Mouse (Mus musculus): ENCODE measurements around the gene Hipk1. TPM values are rescaled to one million over a fixed set of nuclear protein-coding genes. Genes with fewer than 3 reads are reported as not detected.
A peak's percentile ranks its signal among the peaks of the same experiment; 100 is the strongest.

The Hipk1 gene
- polyA plus RNA-seq, 1 experiment from 2014 or later: 12.2 TPM

- WGBS (ENCODE audit: insufficient replicate concordance): under 1% methylated on average over 14 of the region's 14 CpGs
- ATAC-seq (replicated peaks; ENCODE audit: insufficient number of reproducible peaks, low FRiP score, low TSS enrichment): no peak
- Histone ChIP-seq H3K4me3 (ENCODE audit: low read depth, low read length) (peak overlapping the region; percentile 96), H3K36me3 (ENCODE audit: control insufficient read depth, insufficient read depth, low read length) (no peaks in the 10 kb centered on the region), H3K4me1 (ENCODE audit: control insufficient read depth, insufficient read depth, low read length) (peaks cover 9% of the 10 kb centered on the region; the same call in 1 of the 2 replicates), H3K4me2 (peak overlapping the region; percentile 90), H3K27ac (ENCODE audit: low read depth, low read length) (peak overlapping the region; percentile 90), H3K9me3 (replicated peaks; ENCODE audit: control insufficient read depth, low read length) (no peaks in the 10 kb centered on the region), H3K27me3 (ENCODE audit: control insufficient read depth, insufficient read depth, low read length) (no peaks in the 10 kb centered on the region), H3K9ac (ENCODE audit: low read depth, low read length) (peak overlapping the region; percentile 95)
These were observed 1.4 kb downstream of the Hipk1 start for GRCm38 (mm10) chr3:103789891-103790345.

- WGBS (ENCODE audit: insufficient replicate concordance): 76% methylated on average over 7 of the region's 7 CpGs
- Histone ChIP-seq H3K9me3 (replicated peaks; ENCODE audit: control insufficient read depth, low read length) (no peaks in the 10 kb centered on the region), H3K36me3 (ENCODE audit: control insufficient read depth, insufficient read depth, low read length) (no peaks in the 10 kb centered on the region), H3K4me3 (ENCODE audit: low read depth, low read length) (peak overlapping the region; percentile 96), H3K4me2 (peak overlapping the region; percentile 90), H3K27me3 (ENCODE audit: control insufficient read depth, insufficient read depth, low read length) (no peaks in the 10 kb centered on the region), H3K4me1 (ENCODE audit: control insufficient read depth, insufficient read depth, low read length) (peaks cover 9% of the 10 kb centered on the region; the same call in 1 of the 2 replicates), H3K9ac (ENCODE audit: low read depth, low read length) (no peak overlapping the region), H3K27ac (ENCODE audit: low read depth, low read length) (no peak overlapping the region)
- no peak for ATAC-seq (replicated peaks; ENCODE audit: insufficient number of reproducible peaks, low FRiP score, low TSS enrichment)
These were observed 2.3 kb downstream of the Hipk1 start for GRCm38 (mm10) chr3:103789096-103789495.

GRCm38 (mm10) chr3:103787225-103787624, 4.1 kb downstream of the Hipk1 start:
- Histone ChIP-seq H3K4me1 (ENCODE audit: control insufficient read depth, insufficient read depth, low read length) (peaks cover 12% of the 10 kb centered on the region; the same call in 1 of the 2 replicates), H3K4me3 (ENCODE audit: low read depth, low read length) (no peak overlapping the region), H3K36me3 (ENCODE audit: control insufficient read depth, insufficient read depth, low read length) (no peaks in the 10 kb centered on the region), H3K4me2 (no peak overlapping the region), H3K27ac (ENCODE audit: low read depth, low read length) (no peak overlapping the region), H3K9ac (ENCODE audit: low read depth, low read length) (no peak overlapping the region), H3K9me3 (replicated peaks; ENCODE audit: control insufficient read depth, low read length) (no peaks in the 10 kb centered on the region), H3K27me3 (ENCODE audit: control insufficient read depth, insufficient read depth, low read length) (no peaks in the 10 kb centered on the region)
- WGBS (ENCODE audit: insufficient replicate concordance): 66% methylated on average over 7 of the region's 7 CpGs
- ATAC-seq (replicated peaks; ENCODE audit: insufficient number of reproducible peaks, low FRiP score, low TSS enrichment): no peak

- Histone ChIP-seq H3K4me3 (ENCODE audit: low read depth, low read length) (no peak overlapping the region), H3K4me2 (no peak overlapping the region), H3K4me1 (ENCODE audit: control insufficient read depth, insufficient read depth, low read length) (peaks cover 13% of the 10 kb centered on the region; the same call in 1 of the 2 replicates), H3K9me3 (replicated peaks; ENCODE audit: control insufficient read depth, low read length) (no peaks in the 10 kb centered on the region), H3K9ac (ENCODE audit: low read depth, low read length) (no peak overlapping the region), H3K27ac (ENCODE audit: low read depth, low read length) (no peak overlapping the region), H3K27me3 (ENCODE audit: control insufficient read depth, insufficient read depth, low read length) (no peaks in the 10 kb centered on the region), H3K36me3 (ENCODE audit: control insufficient read depth, insufficient read depth, low read length) (no peaks in the 10 kb centered on the region)
- 83% methylated on average over 4 of the region's 4 CpGs for WGBS (ENCODE audit: insufficient replicate concordance)
- no peak for ATAC-seq (replicated peaks; ENCODE audit: insufficient number of reproducible peaks, low FRiP score, low TSS enrichment)
These were observed 8.3 kb downstream of the Hipk1 start for GRCm38 (mm10) chr3:103782844-103783609.

- Histone ChIP-seq H3K4me2 (no peak overlapping the region), H3K9me3 (replicated peaks; ENCODE audit: control insufficient read depth, low read length) (no peaks in the 10 kb centered on the region), H3K4me3 (ENCODE audit: low read depth, low read length) (no peak overlapping the region), H3K36me3 (ENCODE audit: control insufficient read depth, insufficient read depth, low read length) (no peaks in the 10 kb centered on the region), H3K4me1 (ENCODE audit: control insufficient read depth, insufficient read depth, low read length) (peaks cover 13% of the 10 kb centered on the region; the same call in 1 of the 2 replicates), H3K9ac (ENCODE audit: low read depth, low read length) (no peak overlapping the region), H3K27me3 (ENCODE audit: control insufficient read depth, insufficient read depth, low read length) (no peaks in the 10 kb centered on the region), H3K27ac (ENCODE audit: low read depth, low read length) (no peak overlapping the region)
- no peak for ATAC-seq (replicated peaks; ENCODE audit: insufficient number of reproducible peaks, low FRiP score, low TSS enrichment)
- WGBS (ENCODE audit: insufficient replicate concordance): 78% methylated on average over 5 of the region's 5 CpGs
These were observed 10.6 kb downstream of the Hipk1 start for GRCm38 (mm10) chr3:103780777-103781176.

GRCm38 (mm10) chr3:103780271-103780670, 11.1 kb downstream of the Hipk1 start:
- Histone ChIP-seq H3K36me3 (ENCODE audit: control insufficient read depth, insufficient read depth, low read length) (no peaks in the 10 kb centered on the region), H3K27ac (ENCODE audit: low read depth, low read length) (no peak overlapping the region), H3K4me3 (ENCODE audit: low read depth, low read length) (no peak overlapping the region), H3K4me1 (ENCODE audit: control insufficient read depth, insufficient read depth, low read length) (peaks cover 13% of the 10 kb centered on the region; the same call in 1 of the 2 replicates), H3K9ac (ENCODE audit: low read depth, low read length) (no peak overlapping the region), H3K9me3 (replicated peaks; ENCODE audit: control insufficient read depth, low read length) (no peaks in the 10 kb centered on the region), H3K27me3 (ENCODE audit: control insufficient read depth, insufficient read depth, low read length) (no peaks in the 10 kb centered on the region), H3K4me2 (no peak overlapping the region)
- ATAC-seq (replicated peaks; ENCODE audit: insufficient number of reproducible peaks, low FRiP score, low TSS enrichment): no peak
- WGBS (ENCODE audit: insufficient replicate concordance): 87% methylated on average over 3 of the region's 3 CpGs

GRCm38 (mm10) chr3:103779183-103779582, 12.2 kb downstream of the Hipk1 start:
- ATAC-seq (replicated peaks; ENCODE audit: insufficient number of reproducible peaks, low FRiP score, low TSS enrichment): no peak
- Histone ChIP-seq H3K36me3 (ENCODE audit: control insufficient read depth, insufficient read depth, low read length) (no peaks in the 10 kb centered on the region), H3K4me2 (no peak overlapping the region), H3K27ac (ENCODE audit: low read depth, low read length) (no peak overlapping the region), H3K9me3 (replicated peaks; ENCODE audit: control insufficient read depth, low read length) (no peaks in the 10 kb centered on the region), H3K4me3 (ENCODE audit: low read depth, low read length) (no peak overlapping the region), H3K27me3 (ENCODE audit: control insufficient read depth, insufficient read depth, low read length) (no peaks in the 10 kb centered on the region), H3K4me1 (ENCODE audit: control insufficient read depth, insufficient read depth, low read length) (peaks cover 13% of the 10 kb centered on the region; the same call in 1 of the 2 replicates), H3K9ac (ENCODE audit: low read depth, low read length) (no peak overlapping the region)
- 88% methylated on average over 7 of the region's 7 CpGs for WGBS (ENCODE audit: insufficient replicate concordance)

GRCm38 (mm10) chr3:103778660-103779059, 12.7 kb downstream of the Hipk1 start:
- no peaks in the 10 kb centered on the region for H3K27me3 ChIP-seq (ENCODE audit: control insufficient read depth, insufficient read depth, low read length)
- no peaks in the 10 kb centered on the region for H3K9me3 ChIP-seq (replicated peaks; ENCODE audit: control insufficient read depth, low read length)
- H3K4me2 ChIP-seq: no peak overlapping the region
- peaks cover 9% of the 10 kb centered on the region; the same call in 1 of the 2 replicates for H3K4me1 ChIP-seq (ENCODE audit: control insufficient read depth, insufficient read depth, low read length)
- H3K27ac ChIP-seq (ENCODE audit: low read depth, low read length): no peak overlapping the region
- no peak overlapping the region for H3K9ac ChIP-seq (ENCODE audit: low read depth, low read length)
- 76% methylated on average over 6 of the region's 6 CpGs for WGBS (ENCODE audit: insufficient replicate concordance)
- H3K4me3 ChIP-seq (ENCODE audit: low read depth, low read length): no peak overlapping the region
- H3K36me3 ChIP-seq (ENCODE audit: control insufficient read depth, insufficient read depth, low read length): no peaks in the 10 kb centered on the region
- no peak for ATAC-seq (replicated peaks; ENCODE audit: insufficient number of reproducible peaks, low FRiP score, low TSS enrichment)
